Mouse (Mus musculus): ENCODE data around the gene Snrpe. TPM values are rescaled to one million over a fixed set of nuclear protein-coding genes. Genes with fewer than 3 reads are reported as not detected.
A peak's percentile ranks its signal among the peaks of the same experiment; 100 is the strongest.

Gene Snrpe
- polyA plus RNA-seq, 1 experiment = 14.7 TPM

- 87% methylated on average over 6 of the region's 6 CpGs for WGBS
- TF ChIP-seq POLR2A (IDR thresholded peaks at IDR 0.05; ENCODE audit: low read depth, low read length) (no peak), CTCF (IDR thresholded peaks at IDR 0.05; ENCODE audit: extremely low read depth, insufficient read length, insufficient replicate concordance, low read depth, low read length) (no peak)
- H3K4me3 ChIP-seq (ENCODE audit: low read depth, low read length) = no peak overlapping the region
- H3K36me3 ChIP-seq (ENCODE audit: control insufficient read depth, insufficient read depth, low read length) = peaks cover 80% of the 10 kb centered on the region
- no peaks in the 10 kb centered on the region for H3K27me3 ChIP-seq (ENCODE audit: control insufficient read depth, insufficient read depth, low read length)
- H3K27ac ChIP-seq (ENCODE audit: insufficient read depth, low read depth, low read length) = no peak overlapping the region
- H3K4me1 ChIP-seq (ENCODE audit: control insufficient read depth, insufficient read depth, insufficient read length, low read length) = no peaks in the 10 kb centered on the region
Measured at GRCm38 (mm10) chr1:133638517-133638916, 28.4 kb upstream of the Snrpe start.

- H3K27ac ChIP-seq (ENCODE audit: insufficient read depth, low read depth, low read length) = no peak overlapping the region
- H3K36me3 ChIP-seq (ENCODE audit: control insufficient read depth, insufficient read depth, low read length) = peaks cover 71% of the 10 kb centered on the region
- no peaks in the 10 kb centered on the region for H3K4me1 ChIP-seq (ENCODE audit: control insufficient read depth, insufficient read depth, insufficient read length, low read length)
- 93% methylated on average over 2 of the region's 2 CpGs for WGBS
- no peak overlapping the region for H3K4me3 ChIP-seq (ENCODE audit: low read depth, low read length)
- H3K27me3 ChIP-seq (ENCODE audit: control insufficient read depth, insufficient read depth, low read length) = no peaks in the 10 kb centered on the region
- no peak for TF ChIP-seq POLR2A (IDR thresholded peaks at IDR 0.05; ENCODE audit: low read depth, low read length)
- TF ChIP-seq CTCF (IDR thresholded peaks at IDR 0.05; ENCODE audit: extremely low read depth, insufficient read length, insufficient replicate concordance, low read depth, low read length) = no peak
Measured at GRCm38 (mm10) chr1:133632168-133632567, 22.1 kb upstream of the Snrpe start.

- Histone ChIP-seq H3K27me3 (ENCODE audit: control insufficient read depth, insufficient read depth, low read length) (no peaks in the 10 kb centered on the region), H3K36me3 (ENCODE audit: control insufficient read depth, insufficient read depth, low read length) (peaks cover 77% of the 10 kb centered on the region), H3K4me3 (ENCODE audit: low read depth, low read length) (no peak overlapping the region), H3K27ac (ENCODE audit: insufficient read depth, low read depth, low read length) (no peak overlapping the region), H3K4me1 (ENCODE audit: control insufficient read depth, insufficient read depth, insufficient read length, low read length) (no peaks in the 10 kb centered on the region)
- WGBS = 79% methylated on average over 2 of the region's 2 CpGs
- no peak for TF ChIP-seq POLR2A (IDR thresholded peaks at IDR 0.05; ENCODE audit: low read depth, low read length)
- no peak for TF ChIP-seq CTCF (IDR thresholded peaks at IDR 0.05; ENCODE audit: extremely low read depth, insufficient read length, insufficient replicate concordance, low read depth, low read length)
Measured at GRCm38 (mm10) chr1:133625052-133625451, 15.0 kb upstream of the Snrpe start.

- peak overlapping the region; percentile 1; the same call in 1 of the 2 replicates for H3K27ac ChIP-seq (ENCODE audit: insufficient read depth, low read depth, low read length)
- H3K27me3 ChIP-seq (ENCODE audit: control insufficient read depth, insufficient read depth, low read length) = no peaks in the 10 kb centered on the region
- TF ChIP-seq POLR2A (IDR thresholded peaks at IDR 0.05; ENCODE audit: low read depth, low read length) (no peak), CTCF (IDR thresholded peaks at IDR 0.05; ENCODE audit: extremely low read depth, insufficient read length, insufficient replicate concordance, low read depth, low read length) (no peak)
- 27% methylated on average over 8 of the region's 8 CpGs for WGBS
- H3K4me3 ChIP-seq (ENCODE audit: low read depth, low read length) = no peak overlapping the region
- H3K4me1 ChIP-seq (ENCODE audit: control insufficient read depth, insufficient read depth, insufficient read length, low read length) = peaks cover 9% of the 10 kb centered on the region; the same call in 1 of the 2 replicates
- peaks cover 32% of the 10 kb centered on the region for H3K36me3 ChIP-seq (ENCODE audit: control insufficient read depth, insufficient read depth, low read length)
Measured at GRCm38 (mm10) chr1:133618311-133618710, 8.2 kb upstream of the Snrpe start.

- Histone ChIP-seq H3K27ac (ENCODE audit: insufficient read depth, low read depth, low read length) (no peak overlapping the region), H3K27me3 (ENCODE audit: control insufficient read depth, insufficient read depth, low read length) (no peaks in the 10 kb centered on the region), H3K4me1 (ENCODE audit: control insufficient read depth, insufficient read depth, insufficient read length, low read length) (peaks cover 9% of the 10 kb centered on the region; the same call in 1 of the 2 replicates), H3K4me3 (ENCODE audit: low read depth, low read length) (no peak overlapping the region), H3K36me3 (ENCODE audit: control insufficient read depth, insufficient read depth, low read length) (peaks cover 28% of the 10 kb centered on the region)
- TF ChIP-seq POLR2A (IDR thresholded peaks at IDR 0.05; ENCODE audit: low read depth, low read length) (no peak), CTCF (IDR thresholded peaks at IDR 0.05; ENCODE audit: extremely low read depth, insufficient read length, insufficient replicate concordance, low read depth, low read length) (no peak)
- 26% methylated on average over 2 of the region's 2 CpGs for WGBS
Measured at GRCm38 (mm10) chr1:133617908-133618307, 7.8 kb upstream of the Snrpe start.

GRCm38 (mm10) chr1:133613817-133614216 is 3.7 kb upstream of the Snrpe start:
- no peak overlapping the region for H3K27ac ChIP-seq (ENCODE audit: insufficient read depth, low read depth, low read length)
- H3K27me3 ChIP-seq (ENCODE audit: control insufficient read depth, insufficient read depth, low read length) = no peaks in the 10 kb centered on the region
- TF ChIP-seq CTCF (IDR thresholded peaks at IDR 0.05; ENCODE audit: extremely low read depth, insufficient read length, insufficient replicate concordance, low read depth, low read length) (no peak), POLR2A (IDR thresholded peaks at IDR 0.05; ENCODE audit: low read depth, low read length) (no peak)
- H3K4me1 ChIP-seq (ENCODE audit: control insufficient read depth, insufficient read depth, insufficient read length, low read length) = peaks cover 9% of the 10 kb centered on the region; the same call in 1 of the 2 replicates
- no peaks in the 10 kb centered on the region; the same call in 1 of the 2 replicates for H3K36me3 ChIP-seq (ENCODE audit: control insufficient read depth, insufficient read depth, low read length)
- WGBS = 91% methylated on average over 3 of the region's 3 CpGs
- H3K4me3 ChIP-seq (ENCODE audit: low read depth, low read length) = no peak overlapping the region

- 76% methylated on average over 1 of the region's 1 CpGs for WGBS
- H3K36me3 ChIP-seq (ENCODE audit: control insufficient read depth, insufficient read depth, low read length) = peaks cover 14% of the 10 kb centered on the region
- no peak overlapping the region for H3K4me3 ChIP-seq (ENCODE audit: low read depth, low read length)
- H3K27me3 ChIP-seq (ENCODE audit: control insufficient read depth, insufficient read depth, low read length) = no peaks in the 10 kb centered on the region
- no peak overlapping the region for H3K27ac ChIP-seq (ENCODE audit: insufficient read depth, low read depth, low read length)
- peaks cover 3% of the 10 kb centered on the region; the same call in 1 of the 2 replicates for H3K4me1 ChIP-seq (ENCODE audit: control insufficient read depth, insufficient read depth, insufficient read length, low read length)
- TF ChIP-seq POLR2A (IDR thresholded peaks at IDR 0.05; ENCODE audit: low read depth, low read length) = no peak
- TF ChIP-seq CTCF (IDR thresholded peaks at IDR 0.05; ENCODE audit: extremely low read depth, insufficient read length, insufficient replicate concordance, low read depth, low read length) = no peak
Measured at GRCm38 (mm10) chr1:133611436-133611835, 1.3 kb upstream of the Snrpe start.

Data from small intestine, adult 2 months (tissue).